Mouse (Mus musculus) left cerebral cortex, adult 8-10 months (tissue): ENCODE data around the gene Ppp5c. TPM values are rescaled to one million over a fixed set of nuclear protein-coding genes. Genes with fewer than 3 reads are reported as not detected.

Experiments used
- DNase-seq, 2 experiments: peaks; one replicate each; pipeline ENCODE4 v3.0.0; 2022; ENCODE audit warnings: low spot score in 2 of 2
- total RNA-seq, 4 experiments: library from RNA; stranded (reverse); gene quantifications; 2 replicates each; pipeline ENCODE4 v1.2.4; 2022

Gene Ppp5c
- total RNA-seq, 4 experiments from 2014 or later, result 149 to 165 (median 157) TPM

- DNase-seq, result no peak
Measured at GRCm38 (mm10) chr7:17017921-17018320, 9.8 kb downstream of the Ppp5c start.

GRCm38 (mm10) chr7:17017036-17017435 is 10.7 kb downstream of the Ppp5c start:
- DNase-seq, result peak; percentile 64 to 98

- DNase-seq, result no peak
Measured at GRCm38 (mm10) chr7:17015381-17015780, 12.3 kb downstream of the Ppp5c start.

- no peak for DNase-seq
Measured at GRCm38 (mm10) chr7:17011909-17012590, 15.7 kb downstream of the Ppp5c start.

GRCm38 (mm10) chr7:17010010-17010347 is 17.7 kb downstream of the Ppp5c start:
- DNase-seq, result no peak

GRCm38 (mm10) chr7:17009326-17010009 is 18.3 kb downstream of the Ppp5c start:
- DNase-seq, result no peak

- DNase-seq, result no peak
Measured at GRCm38 (mm10) chr7:17007300-17007699, 20.4 kb downstream of the Ppp5c start.

DNA sequence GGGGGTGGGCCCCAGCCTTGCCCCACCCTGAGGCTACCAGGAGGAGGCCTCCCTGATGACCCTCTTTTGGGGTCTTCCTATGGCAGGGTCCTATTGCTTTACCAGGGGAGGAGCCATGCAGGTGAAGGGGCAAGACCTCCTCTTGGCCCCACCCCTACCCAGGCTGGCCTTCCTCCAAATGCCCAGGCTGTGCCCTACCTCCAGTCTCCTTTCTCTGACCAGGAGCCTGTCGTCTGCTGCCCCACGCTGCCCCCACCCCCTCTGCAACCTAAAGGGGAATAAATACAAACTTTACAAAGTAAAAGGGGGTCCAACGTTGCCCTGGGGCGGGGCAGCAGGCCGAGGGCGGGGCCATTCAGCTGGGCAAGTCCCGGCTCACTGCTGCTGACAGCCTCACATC is 23.0 kb downstream of the Ppp5c start:
- DNase-seq, result no peak

DNA sequence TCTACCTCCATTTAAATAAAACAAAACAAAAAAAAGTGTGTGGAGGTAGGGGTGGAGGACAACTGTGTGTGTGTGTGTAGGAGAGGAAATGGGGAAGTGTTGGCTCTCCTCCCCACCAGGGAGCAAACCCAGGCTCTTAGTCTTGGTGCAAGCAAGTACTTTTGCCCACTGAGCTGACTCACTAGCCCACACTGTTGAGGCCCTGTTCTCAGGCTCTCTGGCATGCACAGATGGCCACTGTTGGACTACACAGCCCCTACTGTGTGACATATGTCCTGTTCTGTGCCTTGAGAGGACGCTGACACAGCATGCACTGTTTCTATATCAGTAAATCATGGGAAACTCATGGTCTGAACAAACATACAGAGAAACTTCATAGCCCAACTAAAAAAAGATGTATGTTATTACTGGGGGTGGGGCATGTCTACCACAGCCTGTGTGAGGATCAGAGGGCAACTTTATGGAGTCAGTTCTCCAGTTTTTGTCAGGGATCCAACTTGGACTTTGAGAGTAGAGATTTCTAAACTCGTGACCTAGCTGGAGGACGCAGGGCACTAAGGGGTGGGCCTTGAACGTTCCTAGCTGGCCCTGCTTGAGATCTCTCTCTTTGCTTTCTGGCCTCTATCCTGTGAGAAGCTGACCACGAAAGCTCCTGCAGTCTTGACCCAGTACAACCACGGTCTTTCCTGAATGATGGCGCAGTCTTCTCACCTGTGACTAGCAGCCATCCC is 24.3 kb downstream of the Ppp5c start:
- DNase-seq, result no peak

- DNase-seq, result peak; percentile 68 to 74
Measured at GRCm38 (mm10) chr7:17002375-17003195, 25.1 kb downstream of the Ppp5c start.

DNA sequence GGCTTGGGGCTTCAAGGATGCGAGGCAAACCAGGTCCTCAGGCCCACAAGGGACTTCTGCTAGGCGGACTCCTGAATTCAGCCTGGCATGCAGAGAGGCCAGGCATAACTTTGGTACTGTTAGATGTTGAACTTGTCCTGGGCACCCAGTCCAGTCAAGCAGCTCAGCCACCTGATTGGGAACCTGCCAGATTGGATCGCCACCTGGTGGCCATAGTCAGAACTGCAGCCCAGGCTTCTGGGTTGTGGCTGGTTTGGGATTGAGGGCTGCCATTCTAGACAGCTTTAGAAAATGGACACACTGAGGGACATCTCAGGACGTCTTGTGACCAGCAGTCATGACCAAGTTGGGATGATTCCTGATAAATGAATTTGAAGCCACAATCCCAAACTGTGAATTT is 28.1 kb downstream of the Ppp5c start:
- peak; percentile 66 to 98 for DNase-seq

DNA sequence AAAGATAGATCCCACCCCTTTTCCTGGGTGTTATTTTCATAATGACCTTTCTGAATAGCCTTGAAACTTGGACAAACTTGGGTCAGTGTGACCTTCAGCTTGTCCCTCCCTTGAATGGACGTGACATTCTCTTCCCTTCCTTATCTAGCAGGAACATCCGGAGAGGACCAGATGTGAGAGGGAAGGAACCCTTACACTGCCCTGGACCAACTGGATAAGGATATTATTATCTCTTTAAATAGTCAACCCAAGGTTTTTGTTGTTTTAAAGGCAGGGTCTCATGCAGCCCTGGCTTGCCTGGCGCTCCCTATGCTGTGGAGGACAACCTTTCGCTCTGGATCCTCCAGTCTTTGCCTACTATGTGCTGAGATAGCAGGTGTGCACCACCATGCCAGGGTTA is 28.5 kb downstream of the Ppp5c start:
- no peak for DNase-seq

- no peak for DNase-seq
Measured at GRCm38 (mm10) chr7:16995345-16995744, 32.4 kb downstream of the Ppp5c start.

DNA sequence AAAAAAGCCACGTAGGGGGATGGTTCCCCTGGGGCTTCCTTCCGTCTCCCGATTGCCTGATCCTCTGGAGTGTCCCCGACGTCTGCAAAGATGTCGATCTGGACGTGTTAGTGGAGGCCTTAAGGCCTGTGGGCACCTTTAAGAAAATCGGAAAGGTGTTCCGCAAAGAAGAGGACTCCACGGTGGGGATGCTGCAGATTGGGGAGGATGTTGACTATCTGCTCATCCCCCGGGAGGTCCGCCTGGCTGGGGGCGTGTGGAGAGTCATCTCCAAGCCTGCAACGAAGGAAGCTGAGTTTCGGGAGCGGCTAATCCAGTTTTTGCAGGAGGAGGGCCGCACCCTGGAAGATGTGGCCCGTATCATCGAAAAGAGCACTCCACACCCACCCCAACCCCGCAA is 33.3 kb downstream of the Ppp5c start:
- DNase-seq, result no peak

GRCm38 (mm10) chr7:16993651-16994399 is 33.9 kb downstream of the Ppp5c start:
- DNase-seq, result no peak

- DNase-seq, result no peak
Measured at GRCm38 (mm10) chr7:16992451-16992807, 35.3 kb downstream of the Ppp5c start, which contains the start of gene Ccdc8. TSS of gene Ccdc8 (plus strand) at chr7:16992708.

DNA sequence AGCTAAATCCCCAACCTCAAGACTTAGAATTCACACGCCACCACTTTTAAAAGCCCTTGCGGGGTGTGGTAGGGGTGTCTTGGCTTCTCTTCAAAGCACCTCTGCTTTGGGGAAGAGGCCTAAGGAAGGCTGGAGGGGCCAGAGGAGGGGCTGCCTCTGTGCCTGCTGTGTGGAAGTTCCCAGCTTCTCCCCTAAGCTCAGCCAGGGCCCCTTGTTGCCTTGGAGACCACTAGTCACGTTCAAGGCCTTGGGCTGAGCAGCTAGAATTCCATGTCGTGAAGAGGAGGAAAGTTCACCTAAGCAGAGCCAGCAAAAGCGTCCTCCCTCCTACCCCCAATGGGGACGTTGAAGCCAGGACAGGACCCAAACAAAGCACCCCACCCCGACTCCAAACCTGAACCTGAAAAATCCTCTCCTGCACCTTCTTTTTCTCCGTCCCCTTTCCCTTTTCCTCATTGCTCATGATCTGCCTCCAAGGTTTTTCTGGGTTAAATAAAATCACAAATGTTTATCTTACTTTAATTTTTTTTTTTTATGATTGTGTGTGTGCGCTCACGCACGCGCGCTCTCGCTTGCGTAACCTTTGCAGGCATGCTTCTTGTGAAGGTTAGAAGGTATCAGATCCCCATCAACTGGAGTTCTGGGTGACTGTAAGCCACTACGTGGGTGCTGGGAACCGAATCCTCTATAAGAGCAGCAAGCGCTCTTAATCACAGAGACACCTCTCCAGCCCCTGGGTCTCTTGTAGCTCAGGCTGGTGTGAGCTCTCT is 35.9 kb downstream of the Ppp5c start:
- no peak for DNase-seq

DNA sequence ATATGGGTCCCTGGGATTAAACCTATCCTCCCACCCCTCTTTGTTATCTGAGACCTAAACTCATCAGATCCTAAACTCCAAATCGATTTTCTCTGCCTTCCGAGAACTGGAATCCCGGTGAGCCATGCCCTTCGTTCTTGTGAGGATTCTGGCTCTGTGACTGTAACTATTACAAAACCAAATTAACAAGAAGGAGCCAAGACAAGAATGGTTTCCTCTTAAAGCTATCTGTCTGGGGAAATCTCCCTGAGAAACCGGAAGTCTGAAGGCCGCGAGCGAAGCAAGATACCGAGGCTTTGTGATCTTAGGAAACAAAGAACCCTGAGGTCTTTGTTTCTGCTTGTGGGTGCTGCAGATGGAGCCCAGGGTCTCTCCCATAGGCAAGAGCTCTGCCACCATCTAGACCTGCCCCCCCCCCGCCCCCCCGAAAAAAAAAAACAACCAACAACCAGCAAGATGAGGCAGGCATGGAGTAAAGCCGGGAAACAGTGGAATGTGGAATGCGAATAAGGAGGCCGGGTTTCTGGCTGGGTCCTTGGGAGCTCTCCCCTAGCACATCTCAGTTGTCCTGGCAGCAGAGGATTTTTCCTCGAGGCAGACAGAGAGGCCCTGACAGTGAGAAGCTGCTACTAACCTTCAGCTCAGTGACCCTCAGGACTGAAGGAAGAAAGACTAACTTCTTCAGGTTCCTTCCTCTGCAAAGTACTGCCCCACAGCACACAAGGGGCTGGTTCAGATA is 37.5 kb downstream of the Ppp5c start:
- DNase-seq, result no peak

DNA sequence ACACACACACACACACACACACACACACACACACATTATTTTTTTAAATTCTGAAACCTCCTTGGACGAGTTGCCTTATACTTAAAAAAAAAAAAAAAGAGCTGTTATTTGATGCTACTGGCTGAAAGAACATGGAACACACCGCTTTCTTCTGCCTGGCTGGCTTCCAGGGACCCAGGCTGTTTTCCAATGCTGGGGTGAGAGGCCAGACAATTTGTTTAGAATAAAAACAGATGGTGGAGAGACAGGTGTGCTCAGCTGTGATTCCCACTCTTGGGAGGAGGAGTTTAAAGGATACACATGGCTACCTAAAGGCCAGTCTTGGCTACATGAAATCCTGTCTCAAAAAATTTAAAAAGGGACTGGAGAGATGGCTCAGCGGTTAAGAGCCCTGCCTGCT is 39.3 kb downstream of the Ppp5c start:
- DNase-seq, result no peak
